Comparison of ENCODE assay signal across 1 mouse cellular context in the genomic region with DNA sequence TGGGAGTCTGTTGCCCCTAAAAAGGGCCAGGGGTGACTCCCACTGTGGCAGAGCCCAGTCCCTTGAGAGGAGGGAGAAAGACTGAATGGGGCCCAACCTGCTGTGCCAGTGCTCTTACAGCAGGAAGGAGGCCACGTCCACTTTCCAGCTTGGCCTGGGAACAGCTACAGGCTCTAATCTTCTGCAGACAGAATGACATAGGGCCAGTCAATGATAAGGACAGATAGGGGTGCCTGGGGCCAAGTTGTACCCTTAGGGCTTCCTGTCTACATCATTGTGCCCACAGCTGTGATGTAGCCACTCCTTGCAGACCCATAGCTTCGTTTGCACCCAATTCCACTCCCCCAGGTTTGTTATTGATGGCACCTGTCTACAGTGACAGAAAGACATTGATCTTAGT.
TF ChIP-seq lines count a peak whose summit lies in the region.

No protein-coding gene starts in this region.

TF ChIP-seq in MEL, 35 proteins besides CTCF, POLR2A, EP300 and RAD21 (continued from another document):
- TF ChIP-seq MAFK (IDR thresholded peaks at IDR 0.05; ENCODE audit: borderline replicate concordance, low read depth, low read length) (no peak), TAL1 (IDR thresholded peaks at IDR 0.05; ENCODE audit: low read length) (peak; percentile 44), ELF1 (IDR thresholded peaks at IDR 0.05; ENCODE audit: low read depth, low read length) (no peak), GATA1 (IDR thresholded peaks at IDR 0.05; ENCODE audit: low read depth, low read length) (peak; percentile 70), JUND (IDR thresholded peaks at IDR 0.05; ENCODE audit: low read depth, low read length) (no peak), E2F4 (IDR thresholded peaks at IDR 0.05; ENCODE audit: borderline replicate concordance, low read depth, low read length) (no peak), ETS1 (IDR thresholded peaks at IDR 0.05; ENCODE audit: low read depth, low read length) (peak; percentile 70; the same call in 1 of the 2 replicates)
TF ChIP-seq in MEL: peak in this region for 4.
